Mouse (Mus musculus) heart, postnatal 0 days (tissue): ENCODE results near the gene Nckap5. TPM values are rescaled to one million over a fixed set of nuclear protein-coding genes. Genes with fewer than 3 reads are reported as not detected.

ENCODE experiments used
- ATAC-seq: fragments of 200-750 bp; cut with Nextera tagmentation; 2 replicates; pipeline ENCODE4 v1.8.0; 2017; ENCODE audit warnings: low read depth, moderate number of reproducible peaks, moderate library complexity; ENCODE audit not compliant: insufficient read depth
- DNase-seq: peaks from one replicate; pipeline ENCODE4 v3.0.0-alpha.2; 2016; ENCODE audit warnings: low spot score
- H3K27ac ChIP-seq: fragments of 300-500 bp; sonication (generic); 2 replicates; pipeline ENCODE4 v1.5.1; 2014; ENCODE audit warnings: low read depth, mild to moderate bottlenecking
- H3K27me3 ChIP-seq: fragments of 300-500 bp; sonication (generic); 2 replicates; pipeline ENCODE4 v1.6.1; 2014; ENCODE audit warnings: low read length, mixed read lengths; ENCODE audit not compliant: control insufficient read depth, insufficient read depth
- H3K36me3 ChIP-seq: fragments of 300-500 bp; sonication (generic); replicated peaks from 2 replicates; pipeline ENCODE4 v1.6.1; 2014; ENCODE audit warnings: low read length, mixed read lengths; ENCODE audit not compliant: control insufficient read depth, insufficient read depth
- H3K4me1 ChIP-seq: fragments of 300-500 bp; sonication (generic); 2 replicates; pipeline ENCODE4 v1.6.1; 2014; ENCODE audit warnings: antibody characterized with exemption; ENCODE audit not compliant: control insufficient read depth, insufficient read depth
- H3K4me2 ChIP-seq: fragments of 300-500 bp; sonication (generic); 2 replicates; pipeline ENCODE4 v1.6.1; 2014; ENCODE audit warnings: low read depth, mild to moderate bottlenecking, low read length, moderate library complexity
- H3K4me3 ChIP-seq: fragments of 300-500 bp; sonication (generic); 2 replicates; pipeline ENCODE4 v1.5.1; 2014; ENCODE audit warnings: low read depth, low read length
- H3K9ac ChIP-seq: fragments of 300-500 bp; sonication (generic); replicated peaks from 2 replicates; pipeline ENCODE4 v1.6.1; 2014; ENCODE audit warnings: low read depth, low read length, mixed read lengths
- H3K9me3 ChIP-seq: fragments of 300-500 bp; sonication (generic); replicated peaks from 2 replicates; pipeline ENCODE4 v1.6.1; 2016; ENCODE audit warnings: low read length; ENCODE audit not compliant: control insufficient read depth
- CTCF ChIP-seq: IDR thresholded peaks from 2 replicates; pipeline ENCODE4 v1.5.1; 2016; ENCODE audit warnings: antibody characterized with exemption, control low read depth, low read depth
- EP300 ChIP-seq: IDR thresholded peaks from 2 replicates; pipeline ENCODE4 v1.6.1; 2016; ENCODE audit warnings: antibody characterized with exemption, low read depth
- WGBS: fragments of 180-500 bp; shearing (Covaris S2); extraction: QIAGEN DNeasy Blood & Tissue Kit; methylation state at CpG from one replicate; pipeline ENCODE4 v1.1.7; 2014; 5-methylcytosine and 5-hydroxymethylcytosine counted together
- polyA plus RNA-seq: library from polyadenylated mRNA; unstranded; fragments of >200 nt; fragmentation: Nextera tagmentation; extraction: Ambion mirVana; gene quantifications from 2 replicates; pipeline ENCODE4 v1.2.1, GENCODE M21; 2015
- total RNA-seq: library from RNA; depleted of rRNA; stranded (reverse); fragments of >200 nt; gene quantifications from 2 replicates; pipeline ENCODE4 v1.2.3, GENCODE M21; 2014; ENCODE audit warnings: low replicate concordance

Gene Nckap5
- total and polyA plus RNA-seq, 2 experiments from 2014 or later: 4.6 to 14.5 TPM

DNA sequence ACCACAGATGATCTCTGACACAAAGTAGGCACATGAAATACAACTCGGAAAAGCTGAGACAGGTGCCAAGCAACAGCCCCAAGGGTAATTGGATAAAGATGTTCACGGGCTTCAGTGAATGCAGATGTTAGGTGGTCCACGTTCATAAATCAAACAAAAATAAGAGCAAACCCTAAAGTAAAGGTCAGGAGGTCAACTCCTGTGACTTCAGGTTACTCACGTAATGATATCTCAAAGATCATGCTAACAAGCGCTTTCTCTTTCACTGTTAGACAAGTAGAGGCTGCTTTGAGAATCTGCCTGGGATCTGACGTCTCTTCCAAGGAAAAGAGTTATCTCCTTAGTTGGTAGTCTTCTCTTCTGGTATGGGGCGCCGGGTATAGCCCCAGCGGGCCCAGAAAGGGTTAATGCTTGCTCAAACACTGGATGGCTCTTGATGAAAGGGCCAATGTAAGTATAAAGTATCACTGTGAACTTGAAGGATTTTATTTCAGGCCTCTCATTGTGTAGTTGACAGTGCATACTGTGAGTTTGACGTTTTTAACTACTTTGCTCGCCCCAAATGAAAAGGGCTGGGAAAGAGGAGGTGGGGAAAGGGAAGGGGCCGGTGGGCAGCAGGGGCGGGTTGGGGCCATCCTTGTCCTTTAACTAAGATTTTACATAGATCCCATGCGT, 85.8 kb downstream of the Nckap5 start:
- Histone ChIP-seq H3K4me1 (no peaks in the 10 kb centered on the region), H3K27ac (no peak overlapping the region), H3K4me2 (no peak overlapping the region), H3K9me3 (no peaks in the 10 kb centered on the region), H3K36me3 (no peaks in the 10 kb centered on the region), H3K9ac (no peak overlapping the region), H3K4me3 (no peak overlapping the region), H3K27me3 (no peaks in the 10 kb centered on the region)
- WGBS: 93% methylated on average over 14 of the region's 14 CpGs
- DNase-seq (no peak), ATAC-seq (no peak)
- TF ChIP-seq CTCF (no peak), EP300 (no peak)

DNA sequence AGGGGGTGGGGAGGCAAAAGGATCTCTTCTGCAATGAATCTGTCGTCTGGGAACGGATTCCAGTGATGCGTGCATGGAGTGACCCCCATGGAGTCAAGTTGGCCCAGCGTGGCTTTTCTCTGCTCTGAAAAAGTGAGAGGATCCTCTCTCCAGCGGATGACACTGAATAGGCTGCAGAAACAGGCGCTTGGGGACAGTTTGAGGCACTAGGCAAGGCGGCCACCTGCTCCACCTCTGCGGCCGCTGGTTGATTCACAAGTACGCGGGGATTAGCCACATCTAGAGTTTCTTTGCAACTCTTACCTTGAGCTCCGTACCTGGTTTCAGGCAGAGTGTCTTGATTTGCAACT, 92.3 kb downstream of the Nckap5 start:
- TF ChIP-seq CTCF (no peak), EP300 (no peak)
- Histone ChIP-seq H3K9me3 (no peaks in the 10 kb centered on the region), H3K27me3 (no peaks in the 10 kb centered on the region), H3K9ac (peak overlapping the region; percentile 57), H3K4me3 (peak overlapping the region; percentile 48), H3K4me2 (peak overlapping the region; percentile 61), H3K4me1 (peaks cover 36% of the 10 kb centered on the region), H3K36me3 (no peaks in the 10 kb centered on the region), H3K27ac (peak overlapping the region; percentile 31; the same call in 1 of the 2 replicates)
- no peak for DNase-seq
- ATAC-seq: no peak
- 6% methylated on average over 12 of the region's 12 CpGs for WGBS

DNA sequence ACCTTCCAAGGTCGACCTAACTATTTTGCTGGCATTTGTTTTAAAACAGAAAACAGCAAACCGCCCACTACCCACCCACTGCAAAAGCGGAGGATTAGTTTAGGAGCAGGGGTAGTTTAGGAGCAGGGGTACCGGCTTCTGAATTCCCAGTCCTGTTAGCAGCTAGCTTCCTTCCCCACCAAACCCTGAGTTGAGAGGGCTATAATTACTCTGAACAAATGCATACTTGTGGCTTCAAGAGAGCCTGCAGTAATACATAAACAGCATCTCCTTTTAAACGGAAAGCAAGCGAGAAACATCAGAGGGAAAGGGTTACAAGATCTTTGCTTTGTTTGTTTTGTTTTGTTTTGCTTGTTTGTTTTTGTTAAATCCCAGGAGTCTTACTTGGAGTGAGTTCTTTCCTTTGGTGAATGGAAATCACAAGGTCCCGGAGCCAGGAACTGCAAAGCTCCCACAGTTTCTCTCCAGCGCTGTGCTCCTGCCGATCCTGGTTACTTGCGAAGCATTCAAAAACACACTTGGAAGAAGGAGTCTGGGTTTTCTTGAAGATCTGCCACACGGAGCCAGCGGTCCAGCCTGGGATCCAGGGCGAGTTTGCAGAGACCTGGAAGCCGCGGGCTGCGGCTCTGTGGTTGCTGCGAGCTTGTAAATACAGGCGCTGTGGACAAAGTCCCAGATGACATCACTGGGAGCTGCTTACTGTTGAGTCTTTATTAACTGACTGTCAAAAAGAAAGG, 92.9 kb downstream of the Nckap5 start:
- Histone ChIP-seq H3K4me2 (peak overlapping the region; percentile 61), H3K36me3 (no peaks in the 10 kb centered on the region), H3K9me3 (no peaks in the 10 kb centered on the region), H3K27me3 (no peaks in the 10 kb centered on the region), H3K9ac (peak overlapping the region; percentile 57), H3K4me3 (peak overlapping the region; percentile 48), H3K4me1 (peaks cover 36% of the 10 kb centered on the region), H3K27ac (peak overlapping the region; percentile 31)
- WGBS: 9% methylated on average over 18 of the region's 18 CpGs
- peak; percentile 68 for ATAC-seq
- peak; percentile 30 for DNase-seq
- no peak for TF ChIP-seq CTCF
- no peak for TF ChIP-seq EP300

DNA sequence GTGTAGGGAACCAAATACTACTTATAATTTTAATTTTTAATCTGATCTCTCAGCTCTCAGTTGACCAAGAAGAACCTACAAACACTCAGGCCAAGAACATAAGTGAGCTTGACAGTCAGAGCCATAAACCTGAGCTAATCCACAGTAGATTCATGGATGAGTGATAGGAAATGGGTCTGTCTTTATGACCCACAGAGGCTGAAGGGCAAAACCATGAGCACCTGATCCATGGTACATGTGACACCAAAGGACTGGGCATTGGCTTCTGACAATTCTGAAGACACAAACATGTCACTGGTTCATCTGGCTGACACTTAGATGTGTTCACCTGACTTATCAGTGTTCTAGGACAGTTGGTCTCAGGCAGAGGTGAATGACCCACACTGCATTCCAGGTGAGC, 98.9 kb downstream of the Nckap5 start:
- peaks cover 16% of the 10 kb centered on the region for H3K4me1 ChIP-seq
- H3K4me3 ChIP-seq: no peak overlapping the region
- H3K27me3 ChIP-seq: no peaks in the 10 kb centered on the region
- H3K9ac ChIP-seq: no peak overlapping the region
- TF ChIP-seq EP300 (no peak), CTCF (no peak)
- H3K27ac ChIP-seq: no peak overlapping the region
- H3K36me3 ChIP-seq: no peaks in the 10 kb centered on the region
- ATAC-seq: no peak
- no peak for DNase-seq
- no peak overlapping the region for H3K4me2 ChIP-seq
- no peaks in the 10 kb centered on the region for H3K9me3 ChIP-seq

DNA sequence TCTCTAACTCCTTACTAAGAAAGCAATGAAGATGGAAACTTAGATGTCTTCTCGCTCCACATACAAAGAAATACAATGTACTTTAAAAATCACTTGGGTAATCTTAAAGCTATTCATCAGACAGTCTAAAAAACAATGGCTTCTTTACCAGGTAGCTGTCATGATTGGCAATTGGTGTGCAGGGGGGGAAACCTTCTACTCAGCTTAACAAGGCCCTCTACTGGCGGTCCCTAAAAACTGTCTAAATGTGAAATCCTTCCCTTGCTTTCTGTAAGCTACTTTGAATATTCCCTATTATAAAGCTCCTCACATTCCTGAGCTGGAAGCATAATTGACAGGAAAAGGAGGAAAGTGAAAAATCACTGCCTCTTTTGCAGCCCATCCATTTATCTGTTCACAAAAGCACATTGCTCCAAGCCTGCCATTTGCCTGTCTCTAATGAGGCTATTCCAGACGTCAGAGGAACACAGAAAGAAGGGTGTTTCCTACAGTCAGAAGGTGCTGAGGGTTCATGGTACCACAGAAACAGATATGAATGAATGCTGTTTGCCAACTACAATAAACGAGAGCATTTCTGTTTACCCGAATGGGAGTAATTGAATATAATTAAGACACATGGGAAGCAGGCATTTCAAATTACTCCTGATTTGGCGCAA, 104.1 kb downstream of the Nckap5 start:
- Histone ChIP-seq H3K9me3 (no peaks in the 10 kb centered on the region), H3K27ac (no peak overlapping the region), H3K27me3 (no peaks in the 10 kb centered on the region), H3K4me2 (no peak overlapping the region), H3K9ac (no peak overlapping the region), H3K4me3 (no peak overlapping the region), H3K36me3 (no peaks in the 10 kb centered on the region), H3K4me1 (no peaks in the 10 kb centered on the region)
- TF ChIP-seq EP300: no peak
- peak; percentile 47 for TF ChIP-seq CTCF
- no peak for DNase-seq
- WGBS: 66% methylated on average over 6 of the region's 6 CpGs
- no peak for ATAC-seq
